Comparison of ENCODE assay signal across 14 mouse cellular contexts in genomic region chr11:74524050-74524965, GRCm38 (mm10).
DNase-seq lines count a peak whose midpoint lies in the region; ATAC-seq lines count a peak whose summit lies in the region.
"Had no signal": no experiment of that assay in that cellular context is flagged by ENCODE, and none has a peak within 500 bp of the region (broad histone marks: within the 10 kb centered on the region; RNA-seq: fewer than 3 reads in every experiment).

No protein-coding gene starts in this region.

- WGBS in hindbrain, embryonic 12.5 days = 48% methylated on average over 9 of the region's 9 CpGs
- 52% methylated on average over 9 of the region's 9 CpGs for WGBS in hindbrain, embryonic 10.5 days
- WGBS in kidney, embryonic 14.5 days = 50% methylated on average over 9 of the region's 9 CpGs
- WGBS in neural tube, embryonic 14.5 days = 51% methylated on average over 9 of the region's 9 CpGs

- peaks cover 64% of the 10 kb centered on the region for H3K27me3 ChIP-seq in hindbrain, embryonic 12.5 days
- peaks cover 93% of the 10 kb centered on the region for H3K27me3 ChIP-seq in hindbrain, embryonic 10.5 days (ENCODE audit: insufficient read depth, poor library complexity, severe bottlenecking)
- H3K27me3 ChIP-seq in kidney, embryonic 14.5 days (ENCODE audit: control insufficient read depth, insufficient read depth, low read length) = peaks cover 6% of the 10 kb centered on the region; the same call in 1 of the 2 replicates
- H3K27me3 ChIP-seq in neural tube, embryonic 14.5 days (ENCODE audit: control insufficient read depth, insufficient read depth, low read length) = 0 out of 2 replicates have a peak, but pooled peaks cover 3% of the 10 kb centered on the region

- no peaks in the 10 kb centered on the region for H3K36me3 ChIP-seq in hindbrain, embryonic 12.5 days
- no peaks in the 10 kb centered on the region for H3K36me3 ChIP-seq in hindbrain, embryonic 10.5 days
- H3K36me3 ChIP-seq in kidney, embryonic 14.5 days (ENCODE audit: control insufficient read depth, insufficient read depth, low read length) = no peaks in the 10 kb centered on the region
- no peaks in the 10 kb centered on the region for H3K36me3 ChIP-seq in neural tube, embryonic 14.5 days (ENCODE audit: control insufficient read depth, insufficient read depth, low read length)
- H3K36me3 ChIP-seq: embryonic facial prominence, embryonic 13.5 days; lung, embryonic 15.5 days had no signal

- H3K4me1 ChIP-seq in hindbrain, embryonic 12.5 days = peaks cover 27% of the 10 kb centered on the region
- H3K4me1 ChIP-seq in hindbrain, embryonic 10.5 days (replicated peaks) = peaks cover 40% of the 10 kb centered on the region
- peaks cover 31% of the 10 kb centered on the region for H3K4me1 ChIP-seq in kidney, embryonic 14.5 days (ENCODE audit: control insufficient read depth, insufficient read depth, low read length)
- peaks cover 23% of the 10 kb centered on the region for H3K4me1 ChIP-seq in neural tube, embryonic 14.5 days (ENCODE audit: control insufficient read depth, insufficient read depth, low read length)

- no peak for DNase-seq in hindbrain, embryonic 10.5 days (ENCODE audit: low spot score)
- peak; percentile 29 for DNase-seq in ZHBTc4 (ENCODE audit: low read depth, low spot score)
- DNase-seq in left cerebral cortex, adult 8-10 months (ENCODE audit: low spot score in 2 of 2) = no peak
- DNase-seq in adrenal gland, adult 18-20 months (ENCODE audit: low spot score in 2 of 2) = no peak
- DNase-seq: adrenal gland, adult 2 months; cerebellum, adult 11 months; right cerebral cortex, postnatal 14 days; thymus, adult 18-20 months had no signal

- no peak overlapping the region for H3K4me3 ChIP-seq in hindbrain, embryonic 12.5 days
- no peak overlapping the region for H3K4me3 ChIP-seq in hindbrain, embryonic 10.5 days
- no peak overlapping the region for H3K4me3 ChIP-seq in kidney, embryonic 14.5 days (ENCODE audit: low read length)
- H3K4me3 ChIP-seq in neural tube, embryonic 14.5 days (ENCODE audit: low read depth, low read length) = no peak overlapping the region

- no peaks in the 10 kb centered on the region for H3K9me3 ChIP-seq in hindbrain, embryonic 12.5 days (replicated peaks)
- no peaks in the 10 kb centered on the region for H3K9me3 ChIP-seq in hindbrain, embryonic 10.5 days
- no peaks in the 10 kb centered on the region for H3K9me3 ChIP-seq in kidney, embryonic 14.5 days (ENCODE audit: control insufficient read depth, low read length)
- H3K9me3 ChIP-seq in neural tube, embryonic 14.5 days (ENCODE audit: control insufficient read depth, low read length) = no peaks in the 10 kb centered on the region
- H3K9me3 ChIP-seq: embryonic facial prominence, embryonic 13.5 days; lung, embryonic 15.5 days had no signal

- no peak overlapping the region for H3K9ac ChIP-seq in hindbrain, embryonic 12.5 days
- H3K9ac ChIP-seq in kidney, embryonic 14.5 days (ENCODE audit: low read depth, low read length) = no peak overlapping the region
- H3K9ac ChIP-seq in neural tube, embryonic 14.5 days (replicated peaks; ENCODE audit: low read depth, low read length) = no peak overlapping the region

- no peak overlapping the region for H3K27ac ChIP-seq in hindbrain, embryonic 12.5 days
- H3K27ac ChIP-seq in hindbrain, embryonic 10.5 days = no peak overlapping the region
- peak overlapping the region; percentile 80; the same call in 1 of the 2 replicates for H3K27ac ChIP-seq in kidney, embryonic 14.5 days (ENCODE audit: low read depth, low read length)
- no peak overlapping the region for H3K27ac ChIP-seq in neural tube, embryonic 14.5 days (ENCODE audit: low read depth, low read length)
- H3K27ac ChIP-seq: lung, embryonic 15.5 days had no signal

- peak; percentile 16 for ATAC-seq in hindbrain, embryonic 12.5 days (ENCODE audit: low FRiP score)
- no peak; the same call in 1 of the 2 replicates for ATAC-seq in kidney, embryonic 14.5 days (ENCODE audit: low FRiP score, low TSS enrichment)
- 0 out of 2 replicates have a peak, but pooled peaks have one; percentile 41 for ATAC-seq in neural tube, embryonic 14.5 days (ENCODE audit: low read depth)
- no peak for ATAC-seq in megakaryocyte-erythroid progenitor cell, adult 5-6 weeks (replicated peaks; ENCODE audit: low FRiP score, low TSS enrichment, poor library complexity, severe bottlenecking)

- no peak overlapping the region for H3K4me2 ChIP-seq in hindbrain, embryonic 12.5 days (replicated peaks)
- peak overlapping the region; percentile 17; the same call in 1 of the 2 replicates for H3K4me2 ChIP-seq in kidney, embryonic 14.5 days (replicated peaks; ENCODE audit: low read depth, low read length)
- no peak overlapping the region for H3K4me2 ChIP-seq in neural tube, embryonic 14.5 days (ENCODE audit: low read depth, low read length)

Comparison
In these comparisons a context has a peak if more than half of its experiments do, and no peak if none do; other contexts are left out.
1. ATAC-seq: peak in hindbrain, embryonic 12.5 days (single experiment) and neural tube, embryonic 14.5 days (single experiment); none in kidney, embryonic 14.5 days (single experiment) and megakaryocyte-erythroid progenitor cell, adult 5-6 weeks (single experiment).